Mouse (Mus musculus) urinary bladder, postnatal 14 days (tissue): ENCODE data around the gene Nfix.

Experiments
- DNase-seq: peaks from one replicate; pipeline ENCODE4 v3.0.0; 2021; ENCODE audit warnings: low spot score

Gene Nfix

DNA sequence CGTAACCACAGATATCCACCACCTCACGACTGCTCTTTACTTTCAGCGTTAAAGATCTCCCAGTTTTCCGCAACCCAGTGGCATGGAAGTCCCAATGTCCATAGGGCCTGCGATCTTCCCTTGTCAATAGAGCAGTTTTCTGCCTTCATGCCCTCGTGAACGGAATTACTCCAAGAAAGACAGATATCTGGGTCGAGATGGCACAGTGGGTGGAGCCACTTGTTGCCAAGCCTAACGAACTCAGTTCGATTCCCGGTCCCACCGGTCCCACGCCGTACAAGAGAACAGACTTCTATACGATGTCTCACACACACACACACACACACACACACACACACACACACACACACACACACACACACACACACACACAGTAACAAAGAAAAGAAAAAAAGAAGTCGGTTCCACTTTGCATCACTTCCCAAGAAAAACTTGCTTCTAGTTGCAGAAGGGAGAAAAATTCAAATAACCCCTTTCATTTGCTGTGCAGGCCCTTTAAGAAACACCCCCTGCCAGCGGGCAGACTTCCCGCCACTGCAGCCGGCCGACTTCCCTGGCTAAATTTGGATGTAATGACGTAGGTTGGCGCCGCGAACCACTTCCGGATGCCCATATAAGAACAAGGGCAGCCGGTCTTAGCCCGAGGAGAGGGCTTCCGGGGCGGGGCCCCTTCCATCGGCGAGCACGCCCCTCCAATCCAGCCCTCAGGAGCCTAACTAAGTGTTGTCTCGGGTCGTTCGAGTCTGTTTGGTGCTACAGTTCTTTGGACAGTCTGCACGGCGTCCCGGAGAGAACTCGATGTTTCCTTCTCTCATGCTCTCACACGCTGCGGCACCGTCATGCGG, 136.4 kb downstream of the Nfix start:
- peak; percentile 97 for DNase-seq

DNA sequence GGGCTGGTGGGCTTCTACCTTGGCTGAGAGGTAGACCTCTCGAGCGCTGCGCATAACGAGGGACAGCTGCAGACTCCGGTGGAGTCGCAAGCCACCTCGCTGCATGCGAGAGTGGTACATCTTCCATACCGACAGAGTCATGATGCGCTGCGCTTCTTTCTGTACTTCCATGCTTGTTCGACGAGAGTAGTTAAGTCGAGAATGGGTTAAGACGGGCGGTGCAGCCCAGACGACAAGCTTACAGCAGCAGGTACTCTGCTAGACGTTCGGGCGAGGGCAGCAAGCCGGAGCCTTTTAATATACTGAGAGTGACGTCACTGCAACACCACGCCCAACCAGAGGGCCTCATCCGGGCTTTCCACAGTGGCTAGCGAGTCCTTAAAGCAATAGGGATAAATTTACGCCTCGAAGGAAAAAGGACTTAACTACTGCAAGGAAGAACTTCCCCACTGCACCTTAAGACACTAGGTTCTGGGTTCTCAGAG, 137.5 kb downstream of the Nfix start, which contains the start of gene Ier2:
TSS of gene Ier2 (minus strand) at position 272 of the 485 bp plus-strand sequence.
- peak; percentile 96 for DNase-seq

DNA sequence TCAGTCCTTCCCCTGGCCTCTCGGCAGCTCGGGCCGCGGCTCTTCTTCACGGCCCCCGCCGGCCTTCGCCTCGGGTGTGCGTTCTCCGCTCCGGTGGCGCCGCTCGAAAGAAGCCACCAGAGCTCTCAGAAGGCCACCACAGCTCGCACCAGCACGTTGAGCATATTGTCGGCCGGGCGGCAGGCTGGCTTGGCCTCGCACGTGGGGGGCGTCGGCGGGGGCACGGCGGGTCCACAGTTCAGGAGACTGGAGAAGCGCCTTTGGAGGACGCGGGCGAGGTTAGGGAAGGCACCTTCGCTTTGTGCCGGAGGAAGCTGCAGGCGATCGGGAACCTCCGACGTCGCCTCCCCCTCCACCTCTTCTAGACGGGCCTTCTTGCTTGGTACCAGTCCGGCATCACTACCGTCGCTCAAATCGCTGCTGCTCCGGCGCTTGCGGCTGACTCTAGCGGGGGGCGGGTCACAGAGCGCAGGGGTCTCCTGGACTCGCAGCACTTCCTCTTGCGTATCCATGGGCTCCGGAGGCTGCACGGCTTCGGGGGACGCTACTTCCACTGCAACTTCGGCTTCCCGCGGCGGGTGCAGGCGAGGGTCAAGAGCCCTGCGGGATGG, 138.1 kb downstream of the Nfix start:
- peak; percentile 45 for DNase-seq

DNA sequence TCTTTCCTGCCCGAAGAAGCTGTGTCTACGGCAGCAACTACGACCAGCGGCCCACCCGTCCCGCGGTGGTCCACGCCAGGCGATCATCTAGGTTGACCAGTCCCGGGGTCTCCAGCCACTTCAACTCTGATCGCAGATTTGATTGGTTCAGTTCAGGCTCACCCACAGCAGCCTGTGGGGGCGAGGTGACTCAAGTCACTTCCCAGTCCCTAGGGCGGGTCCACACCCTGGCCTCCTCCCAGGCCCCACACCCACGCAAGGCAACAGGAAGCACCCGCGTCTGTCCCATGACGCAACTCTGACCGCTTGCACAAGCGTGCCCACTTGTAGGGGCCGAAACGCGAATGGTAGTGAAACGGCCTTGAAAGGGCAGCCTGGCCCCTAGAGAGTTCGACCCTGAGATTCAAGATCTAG, 138.7 kb downstream of the Nfix start:
- peak; percentile 95 for DNase-seq

DNA sequence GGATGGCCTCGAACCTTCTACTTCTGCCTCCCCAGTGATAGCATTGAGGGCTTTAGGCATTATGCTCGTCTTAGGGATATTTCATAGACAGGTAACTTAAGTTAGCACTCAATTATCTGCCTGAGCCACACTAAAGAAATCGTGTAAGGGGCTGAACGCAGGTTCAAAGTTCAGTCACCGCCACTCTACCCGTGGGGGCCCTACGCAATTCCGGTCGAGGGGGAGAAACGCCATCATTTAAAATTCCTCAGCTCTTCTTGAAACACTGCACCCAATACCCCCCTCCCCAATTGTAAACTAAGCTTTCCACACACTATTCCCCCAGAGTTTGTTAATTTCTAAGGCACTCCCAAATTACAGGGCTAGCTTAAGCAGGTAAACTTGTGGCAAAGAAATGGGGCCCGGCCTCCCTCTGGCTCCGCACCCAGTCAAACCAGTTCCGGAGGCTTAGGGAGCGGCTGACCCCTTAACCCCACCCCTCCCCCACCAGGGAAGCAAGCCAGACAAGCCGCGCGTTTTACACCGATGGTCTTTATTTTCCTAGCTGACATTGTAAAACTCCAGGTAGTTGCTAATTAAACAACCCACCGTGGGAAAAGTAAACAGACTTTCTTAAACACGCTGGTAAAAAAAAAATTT, 139.2 kb downstream of the Nfix start:
- DNase-seq: peak; percentile 88

- peak; percentile 75 for DNase-seq
Observed at GRCm38 (mm10) chr8:84659936-84660818, 140.0 kb downstream of the Nfix start.

GRCm38 (mm10) chr8:84658951-84659350, 141.2 kb downstream of the Nfix start:
- DNase-seq: no peak

DNA sequence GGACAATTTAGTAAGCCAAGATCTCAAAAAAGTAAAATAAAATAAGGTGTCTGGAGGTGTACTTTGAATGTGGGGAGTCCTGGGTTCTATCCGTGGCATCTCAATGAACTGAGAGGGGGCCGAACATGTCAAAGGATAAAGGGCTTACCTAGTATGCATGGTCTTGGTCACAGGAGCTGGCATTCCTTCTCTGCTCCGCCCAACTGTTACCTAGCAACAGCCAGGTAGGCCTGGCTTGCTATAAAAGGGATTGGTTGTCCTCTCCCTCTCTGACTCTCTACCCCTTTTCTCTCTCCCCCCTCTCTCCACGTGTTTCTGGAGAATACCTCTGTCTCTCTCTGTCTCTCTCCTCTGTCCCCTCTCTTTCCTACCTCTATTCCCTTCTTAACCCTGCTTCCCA, 142.5 kb downstream of the Nfix start:
- peak; percentile 34 for DNase-seq

DNA sequence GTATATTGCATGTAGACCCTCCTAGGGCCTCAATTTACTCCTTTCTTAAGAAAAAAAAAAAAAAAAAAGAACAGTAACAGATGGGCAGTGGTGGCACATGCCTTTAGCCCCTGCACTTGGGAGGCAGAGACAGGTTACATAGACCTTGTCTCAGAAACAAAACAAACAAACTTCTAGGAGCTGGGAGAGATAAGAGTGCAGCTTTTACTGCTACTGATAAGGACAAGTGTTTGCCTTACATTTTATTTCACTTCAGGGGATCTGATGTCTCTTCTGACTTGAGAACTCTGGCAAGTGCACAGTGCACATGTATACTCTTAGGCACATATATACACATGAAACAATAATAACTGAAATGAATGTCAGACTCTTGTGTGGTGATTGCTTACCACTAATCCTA, 142.9 kb downstream of the Nfix start:
- no peak for DNase-seq

DNA sequence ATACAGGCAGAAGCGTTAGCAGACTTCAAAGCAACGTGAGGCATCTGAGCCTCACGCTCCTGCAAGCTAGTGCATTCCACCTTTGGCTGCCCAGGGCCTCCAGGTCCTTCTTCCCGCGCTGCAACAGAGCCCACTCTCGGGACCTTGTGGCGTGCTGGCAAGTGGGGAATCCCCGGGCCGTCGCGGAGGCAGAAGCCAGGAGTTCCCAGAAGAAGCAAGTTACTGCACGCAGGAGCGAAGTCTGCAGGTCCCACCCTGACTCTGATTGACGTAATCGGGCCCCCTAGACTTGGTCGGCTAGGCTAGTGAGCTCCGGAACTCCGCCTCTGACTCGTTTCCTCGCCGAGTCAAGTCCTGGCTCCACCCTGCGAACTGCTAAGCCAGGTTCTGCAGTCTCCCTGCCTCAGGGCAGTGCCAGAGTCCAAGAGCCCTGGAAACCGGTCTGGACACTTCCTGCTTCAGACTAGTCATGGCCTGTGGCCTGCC, 143.5 kb downstream of the Nfix start:
- DNase-seq: peak; percentile 91

GRCm38 (mm10) chr8:84656191-84656525, 144.0 kb downstream of the Nfix start:
- DNase-seq: no peak

- no peak for DNase-seq
Observed at GRCm38 (mm10) chr8:84655336-84656190, 144.6 kb downstream of the Nfix start.

DNA sequence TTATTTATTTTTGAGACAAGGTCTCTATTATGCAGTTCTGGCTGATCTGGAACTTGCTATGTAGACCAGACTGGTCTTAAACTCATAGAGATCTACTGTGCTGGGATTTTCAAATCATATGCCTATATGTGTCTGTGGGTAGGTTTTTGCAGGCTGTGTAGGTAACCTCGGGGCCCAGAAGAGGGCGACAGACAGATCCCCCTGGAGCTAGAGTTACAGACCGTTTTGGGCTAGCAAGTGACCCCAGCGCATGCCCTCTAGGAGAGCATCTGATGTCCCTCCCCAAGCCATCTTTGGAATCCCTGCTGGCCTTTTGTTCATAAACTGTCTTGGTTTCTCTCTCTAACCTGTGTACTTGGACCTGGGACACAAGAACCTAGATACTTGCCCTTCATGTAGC, 145.5 kb downstream of the Nfix start:
- DNase-seq: no peak

- DNase-seq: no peak
Observed at GRCm38 (mm10) chr8:84653092-84653631, 147.0 kb downstream of the Nfix start.

DNA sequence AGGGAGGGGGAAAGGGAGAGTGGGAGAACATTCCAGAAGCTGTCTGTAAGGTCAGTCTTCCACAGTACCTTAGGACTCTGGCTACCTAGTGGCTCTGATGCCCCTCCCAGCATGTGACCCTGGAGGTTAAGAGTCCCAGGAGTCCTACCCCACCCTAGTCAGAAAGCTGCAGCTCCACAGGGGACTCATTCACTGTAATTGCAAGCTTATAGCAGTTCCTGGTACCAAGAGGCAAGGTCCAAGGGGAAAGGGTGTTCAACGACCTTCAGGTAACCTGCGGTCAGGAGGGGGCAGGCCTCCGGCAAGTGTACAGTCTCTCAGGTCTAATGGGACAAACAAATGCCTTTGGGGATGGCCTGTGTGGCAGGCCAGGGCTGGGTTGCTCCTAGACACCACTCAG, 149.9 kb downstream of the Nfix start:
- DNase-seq: no peak
